Mouse (Mus musculus) right cerebral cortex, adult 18-20 months (tissue): Measurements from ENCODE around the gene Cldn10.

Experiments
- DNase-seq: peaks from one replicate; pipeline ENCODE4 v3.0.0; 2022; ENCODE audit warnings: mixed read lengths

The Cldn10 gene

GRCm38 (mm10) chr14:118829331-118830095 lies 41.8 kb downstream of the Cldn10 start:
- DNase-seq = peak; percentile 46

GRCm38 (mm10) chr14:118831597-118831996 lies 43.9 kb downstream of the Cldn10 start:
- no peak for DNase-seq

GRCm38 (mm10) chr14:118833241-118833640 lies 45.5 kb downstream of the Cldn10 start:
- no peak for DNase-seq

- DNase-seq = no peak
Measured at GRCm38 (mm10) chr14:118834313-118834712, 46.6 kb downstream of the Cldn10 start.

GRCm38 (mm10) chr14:118836145-118836544 lies 48.4 kb downstream of the Cldn10 start:
- DNase-seq = no peak

- no peak for DNase-seq
Measured at GRCm38 (mm10) chr14:118836754-118837153, 49.0 kb downstream of the Cldn10 start.

- DNase-seq = no peak
Measured at GRCm38 (mm10) chr14:118838556-118839120, 50.9 kb downstream of the Cldn10 start.

GRCm38 (mm10) chr14:118839416-118839815 lies 51.7 kb downstream of the Cldn10 start:
- DNase-seq = no peak

- no peak for DNase-seq
Measured at GRCm38 (mm10) chr14:118840027-118840426, 52.3 kb downstream of the Cldn10 start.

GRCm38 (mm10) chr14:118842353-118842752 lies 54.6 kb downstream of the Cldn10 start:
- no peak for DNase-seq

GRCm38 (mm10) chr14:118846834-118847233 lies 59.1 kb downstream of the Cldn10 start:
- DNase-seq = no peak

GRCm38 (mm10) chr14:118848171-118848570 lies 60.5 kb downstream of the Cldn10 start:
- no peak for DNase-seq

- DNase-seq = no peak
Measured at GRCm38 (mm10) chr14:118850011-118850695, 62.4 kb downstream of the Cldn10 start.

GRCm38 (mm10) chr14:118850696-118851035 lies 63.0 kb downstream of the Cldn10 start:
- no peak for DNase-seq

GRCm38 (mm10) chr14:118851496-118852107 lies 63.9 kb downstream of the Cldn10 start:
- no peak for DNase-seq

GRCm38 (mm10) chr14:118854371-118855114 lies 66.8 kb downstream of the Cldn10 start:
- DNase-seq = peak; percentile 23

GRCm38 (mm10) chr14:118855141-118855800 lies 67.6 kb downstream of the Cldn10 start:
- no peak for DNase-seq

- no peak for DNase-seq
Measured at GRCm38 (mm10) chr14:118856563-118856962, 68.9 kb downstream of the Cldn10 start.

- DNase-seq = no peak
Measured at GRCm38 (mm10) chr14:118858318-118858717, 70.6 kb downstream of the Cldn10 start.

- DNase-seq = no peak
Measured at GRCm38 (mm10) chr14:118862253-118862652, 74.5 kb downstream of the Cldn10 start.

- DNase-seq = no peak
Measured at GRCm38 (mm10) chr14:118864905-118865304, 77.2 kb downstream of the Cldn10 start.
